Mouse (Mus musculus) adrenal gland, adult 18-20 months (tissue): Measurements from ENCODE around the gene Minos1. TPM values are rescaled to one million over a fixed set of nuclear protein-coding genes. Genes with fewer than 3 reads are reported as not detected.

ENCODE experiments used
- DNase-seq, 2 experiments: peaks; one replicate each; pipeline ENCODE4 v3.0.0; 2021 to 2022; ENCODE audit warnings: low spot score in 2 of 2
- total RNA-seq, 2 experiments: library from RNA; stranded (reverse); gene quantifications; 1 replicate in 1 of 2; 2 replicates in 1 of 2; pipeline ENCODE4 v1.2.3; 2021

The Minos1 gene
- total RNA-seq, 2 experiments from 2014 or later, result 380 to 443 TPM

DNA sequence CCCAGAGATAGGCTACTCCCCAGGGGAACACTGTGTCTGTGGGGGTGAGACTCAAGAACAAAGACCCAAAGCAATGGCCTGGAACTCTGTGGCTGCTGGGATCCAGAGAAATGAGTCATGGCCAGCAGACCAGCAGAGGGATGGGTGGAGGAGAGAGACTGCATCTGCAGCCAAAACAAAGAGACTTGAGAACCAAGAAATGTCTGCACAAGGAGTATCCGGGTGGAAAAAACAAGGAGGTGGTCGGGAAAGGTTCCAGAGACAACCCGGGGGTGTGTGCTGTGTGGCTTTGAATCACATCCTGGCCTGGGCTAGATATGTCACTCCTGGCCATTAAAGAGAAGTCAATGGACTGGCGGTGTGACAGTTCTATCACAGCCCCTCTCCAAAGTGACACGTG is 15.8 kb upstream of the Minos1 start:
- no peak for DNase-seq

DNA sequence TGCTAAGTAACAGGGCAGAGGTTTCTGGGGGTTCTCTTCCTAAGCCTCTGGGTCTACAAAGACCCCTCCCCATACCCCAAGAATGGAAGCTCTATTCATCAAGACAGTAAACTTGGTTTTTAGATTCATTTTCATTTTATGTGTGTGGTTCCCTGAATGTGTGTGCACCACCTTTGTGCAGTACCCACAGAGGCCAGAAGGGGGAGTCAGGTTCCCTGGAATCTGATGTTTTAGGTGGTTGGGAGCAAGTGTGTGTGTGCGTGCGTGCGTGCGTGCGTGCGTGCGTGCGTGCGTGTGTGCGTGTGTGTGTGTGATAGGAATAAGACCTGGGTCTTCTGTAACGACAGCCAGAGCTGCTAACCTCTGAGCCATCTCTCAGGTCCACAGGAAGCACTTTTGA is 14.2 kb upstream of the Minos1 start:
- no peak for DNase-seq

DNA sequence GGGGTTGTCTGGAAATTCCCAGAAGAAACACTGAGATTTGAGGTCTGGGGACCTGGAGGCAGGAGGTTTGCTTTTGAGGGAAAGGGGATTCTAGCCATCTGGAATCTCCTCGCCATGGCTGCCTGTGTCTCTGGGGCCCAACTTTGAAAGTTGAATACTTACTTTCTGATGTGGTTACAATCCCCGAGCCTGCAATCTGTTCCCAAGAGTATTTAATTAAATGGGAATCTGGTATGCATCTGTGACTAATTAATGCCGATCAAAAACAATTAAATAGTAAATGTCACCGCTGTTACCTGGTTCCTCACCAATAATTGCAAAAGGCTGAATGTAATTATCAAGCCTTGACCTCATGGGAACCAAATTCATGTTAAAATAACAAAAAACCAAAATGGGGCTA is 13.7 kb upstream of the Minos1 start:
- no peak for DNase-seq

DNA sequence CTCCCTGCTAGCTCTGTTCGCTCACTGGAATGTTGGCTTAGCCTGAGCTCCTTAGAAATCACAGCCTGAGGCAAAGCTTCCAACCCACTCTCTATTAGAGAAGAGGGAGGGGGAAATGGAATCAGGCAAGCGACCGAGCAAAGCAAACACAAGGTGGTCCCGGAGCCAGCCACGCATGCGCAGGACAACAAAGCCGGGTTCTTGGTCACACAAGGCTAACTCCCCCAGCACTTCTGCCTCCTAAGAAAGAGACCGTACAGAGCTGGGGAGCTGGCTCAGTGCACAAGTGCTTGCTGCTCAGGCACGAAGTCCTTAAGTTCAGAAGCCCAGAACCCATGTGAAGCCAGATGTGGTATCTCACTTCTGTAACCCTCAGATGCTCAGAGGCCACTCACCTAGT is 12.1 kb upstream of the Minos1 start:
- no peak for DNase-seq

DNA sequence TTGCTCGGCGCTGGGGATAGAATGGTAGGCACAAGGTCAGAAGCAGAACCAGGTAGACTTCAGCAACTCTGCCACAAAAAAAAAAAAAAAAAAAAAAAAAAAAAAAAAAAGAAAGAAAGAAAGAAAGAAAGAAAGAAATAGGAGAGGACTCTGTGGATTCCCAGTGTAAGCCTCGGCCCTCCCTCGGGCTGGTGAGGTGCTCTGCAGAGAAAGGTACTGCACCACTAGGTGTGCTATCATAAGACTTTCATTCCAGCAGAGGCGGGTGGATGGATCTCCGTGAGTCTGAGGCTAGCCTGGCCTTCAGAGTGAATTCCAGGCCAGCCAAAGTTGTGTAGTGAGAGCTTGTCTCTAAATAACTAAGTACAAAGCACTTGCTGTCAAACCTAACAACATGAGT is 10.9 kb upstream of the Minos1 start:
- DNase-seq, result no peak

DNA sequence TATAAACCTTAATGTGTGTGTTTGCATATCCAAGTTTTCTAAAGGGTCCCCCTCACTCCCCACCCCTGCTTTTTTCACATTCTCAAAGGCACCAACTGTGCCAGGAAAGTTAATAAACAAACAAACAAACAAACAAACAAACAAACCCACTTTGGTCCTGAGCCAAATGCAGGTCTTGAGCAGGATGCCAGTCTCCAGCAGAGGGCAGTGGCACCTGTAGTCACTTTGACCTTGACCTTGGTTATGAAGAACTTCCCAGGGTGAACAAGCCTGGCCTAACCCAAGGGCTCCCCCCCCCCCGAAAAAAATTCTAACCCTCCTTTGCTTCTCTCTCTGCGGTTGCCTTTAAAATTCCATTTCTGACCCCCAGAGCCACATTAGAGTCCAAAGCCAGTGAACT is 9.4 kb upstream of the Minos1 start:
- no peak for DNase-seq

DNA sequence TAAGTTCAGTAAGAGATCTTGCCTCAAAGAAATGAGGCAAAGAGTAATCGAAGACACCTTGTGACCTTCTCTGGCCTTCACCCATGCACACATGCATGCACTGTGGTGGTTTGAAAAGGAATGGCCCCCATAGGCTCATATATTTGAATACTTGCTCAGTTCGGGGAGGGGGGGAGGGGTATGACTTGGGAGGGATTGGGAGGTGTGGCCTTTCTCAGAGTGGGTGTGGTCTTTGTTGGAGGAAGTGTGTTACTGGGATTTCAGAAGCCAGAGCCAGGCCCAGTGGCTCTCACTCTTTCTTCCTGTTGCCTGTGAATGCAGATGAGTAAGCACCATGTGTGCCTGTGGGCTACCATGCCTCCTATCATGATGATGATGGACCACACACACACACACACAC is 5.1 kb upstream of the Minos1 start:
- DNase-seq, result no peak

DNA sequence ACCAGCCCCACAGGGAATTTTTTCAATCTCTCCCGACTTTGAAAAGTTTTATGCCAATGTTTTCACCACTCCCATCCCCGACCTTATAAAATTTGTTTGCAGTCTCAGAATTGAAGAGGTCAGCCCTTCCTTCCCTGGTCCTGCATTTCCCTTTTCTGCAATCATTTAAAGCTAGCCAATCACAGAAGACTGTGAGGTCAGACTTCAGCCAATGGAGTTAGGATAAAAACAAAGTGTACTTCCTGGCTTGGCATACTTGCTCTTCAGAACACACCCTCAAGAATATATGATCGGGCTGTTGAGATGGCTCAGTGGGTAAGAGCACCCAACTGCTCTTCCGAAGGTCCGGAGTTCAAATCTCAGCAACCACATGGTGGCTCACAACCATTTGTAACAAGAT is 2.2 kb upstream of the Minos1 start:
- DNase-seq, result no peak

DNA sequence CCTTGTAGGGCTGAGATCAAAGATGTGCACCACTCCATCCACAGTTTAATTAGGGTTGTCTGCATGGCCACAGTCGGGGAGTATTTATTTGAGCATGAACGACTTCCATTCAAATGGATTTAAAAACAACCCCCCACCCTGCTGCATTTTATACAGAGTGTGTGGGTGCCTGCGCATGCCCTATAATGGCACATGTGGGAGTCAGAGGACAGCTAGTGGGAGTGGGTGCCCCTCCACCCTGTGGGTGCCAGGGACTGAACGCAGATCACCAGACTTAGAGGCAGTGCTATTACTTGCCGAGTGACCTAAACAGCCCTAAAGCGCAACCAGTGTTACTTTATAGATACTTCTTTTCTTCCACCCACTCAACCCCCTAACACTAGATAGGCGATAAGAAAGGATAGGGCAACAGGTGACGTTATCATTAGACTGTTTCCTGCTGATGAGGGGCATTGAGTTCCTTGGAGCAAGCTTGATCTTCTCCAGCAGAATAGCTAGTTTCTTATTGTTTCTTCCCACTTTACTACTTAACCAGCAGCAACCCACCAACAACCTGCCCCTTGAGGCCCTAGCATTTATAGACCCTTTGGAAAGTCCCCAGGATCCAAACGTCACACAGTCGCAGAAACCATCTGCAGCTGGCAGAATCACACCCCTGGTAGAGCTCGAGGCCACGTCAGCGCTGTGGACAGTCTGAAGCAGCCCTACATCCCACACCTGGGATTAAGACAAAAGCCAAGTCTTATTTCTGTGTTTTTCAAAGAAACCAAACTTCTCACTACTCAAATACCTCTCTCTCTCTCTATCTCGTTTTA is 1.2 kb upstream of the Minos1 start:
- DNase-seq, result no peak

DNA sequence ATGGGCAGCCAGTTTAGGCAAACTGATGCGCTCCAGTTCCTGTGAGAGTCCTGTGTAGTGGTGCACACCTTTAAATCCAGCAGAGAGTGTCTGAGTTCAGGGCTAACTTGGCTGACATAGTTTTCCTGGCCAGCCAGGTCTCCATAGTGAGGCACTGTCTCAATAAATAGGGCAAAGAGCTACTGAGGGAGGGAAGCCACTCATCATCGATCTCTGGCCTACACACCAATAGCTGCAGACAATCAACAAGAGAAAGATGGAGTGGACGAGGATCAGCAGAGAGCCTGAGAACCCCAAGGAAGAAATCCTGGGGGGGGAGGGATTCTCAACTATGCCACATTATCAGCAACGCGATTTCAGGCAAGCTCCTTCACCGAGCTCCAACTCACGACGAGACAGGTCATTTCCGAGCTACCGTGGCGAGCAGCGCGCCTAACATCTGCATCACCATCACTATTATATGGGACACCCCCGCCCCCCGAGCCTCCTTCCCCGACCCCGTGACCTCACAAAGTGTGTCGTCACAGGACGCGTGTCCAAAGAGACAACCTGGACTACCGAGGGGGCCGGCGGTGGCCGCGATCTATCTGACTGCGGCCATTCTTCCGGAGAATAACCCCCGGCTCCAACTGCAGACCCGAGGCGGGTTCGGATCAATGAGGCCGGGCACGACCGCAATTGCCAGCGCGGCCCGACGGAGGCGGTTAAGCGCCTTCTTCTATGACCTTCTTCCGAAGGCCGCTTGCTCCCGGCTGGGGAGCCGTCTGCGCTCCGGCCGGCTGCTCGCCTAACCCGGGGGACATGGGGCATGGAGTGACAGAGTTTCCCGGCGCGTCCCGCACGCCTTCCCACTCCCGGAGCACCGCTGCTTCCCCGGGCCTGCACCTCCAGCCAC is 860 bp downstream of the Minos1 start:
- DNase-seq, result peak in 1 of 2 experiments; percentile 36

DNA sequence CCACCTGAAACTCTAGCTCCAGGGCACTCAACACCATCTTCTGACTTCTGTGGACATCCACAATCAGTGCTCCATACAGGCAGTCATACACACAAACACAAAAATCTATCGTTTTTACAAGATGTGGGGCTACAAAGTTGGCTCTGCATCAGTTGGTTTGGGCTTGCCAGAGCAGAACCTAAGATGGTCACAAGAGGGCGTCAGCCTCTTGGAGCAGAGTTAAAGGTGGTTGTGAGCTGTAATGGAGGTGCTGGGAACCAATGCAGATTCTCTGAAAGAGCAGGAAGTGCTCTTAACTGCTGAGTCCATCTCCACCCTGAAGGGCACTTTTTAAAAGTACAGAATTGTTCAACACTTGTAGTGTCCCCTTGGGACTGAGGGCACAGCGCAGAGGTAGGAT is 4.4 kb downstream of the Minos1 start:
- no peak for DNase-seq

DNA sequence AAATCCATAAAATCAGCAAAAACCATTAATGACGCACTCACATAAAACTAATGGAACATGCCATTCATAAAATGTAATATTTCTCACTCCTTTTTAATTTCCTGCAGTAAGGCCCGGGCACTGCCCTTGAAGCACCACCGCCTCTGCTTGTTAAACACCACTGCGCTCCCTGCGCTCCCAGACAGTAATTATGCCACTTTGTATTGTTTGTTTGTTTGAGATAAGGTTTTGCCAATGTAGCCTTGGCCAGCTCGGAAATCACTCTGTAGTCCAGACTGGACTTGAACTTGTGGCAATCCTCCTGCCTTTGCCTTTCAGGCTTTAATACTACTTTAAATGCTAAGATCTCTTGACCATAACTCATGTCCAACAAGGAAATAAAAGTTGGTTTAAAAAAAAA is 6.0 kb downstream of the Minos1 start:
- DNase-seq, result no peak

DNA sequence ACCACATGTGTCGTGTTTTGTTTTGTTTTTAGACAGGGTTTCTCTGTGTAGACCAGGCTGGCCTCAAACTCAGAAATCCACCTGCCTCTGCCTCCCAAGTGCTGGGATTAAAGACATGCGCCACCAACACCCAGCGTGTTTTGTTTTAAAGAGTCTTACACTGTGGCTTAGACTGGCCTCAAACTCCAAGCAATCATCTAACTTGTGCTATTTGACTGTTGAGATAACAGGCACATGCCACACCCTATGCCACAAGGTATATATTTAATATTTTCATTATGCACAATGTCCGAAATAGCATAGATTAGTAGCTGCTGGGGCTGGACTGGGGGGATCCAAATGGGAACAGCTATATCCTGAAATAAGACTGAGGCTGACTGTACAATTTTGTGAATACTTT is 8.4 kb downstream of the Minos1 start:
- DNase-seq, result no peak

DNA sequence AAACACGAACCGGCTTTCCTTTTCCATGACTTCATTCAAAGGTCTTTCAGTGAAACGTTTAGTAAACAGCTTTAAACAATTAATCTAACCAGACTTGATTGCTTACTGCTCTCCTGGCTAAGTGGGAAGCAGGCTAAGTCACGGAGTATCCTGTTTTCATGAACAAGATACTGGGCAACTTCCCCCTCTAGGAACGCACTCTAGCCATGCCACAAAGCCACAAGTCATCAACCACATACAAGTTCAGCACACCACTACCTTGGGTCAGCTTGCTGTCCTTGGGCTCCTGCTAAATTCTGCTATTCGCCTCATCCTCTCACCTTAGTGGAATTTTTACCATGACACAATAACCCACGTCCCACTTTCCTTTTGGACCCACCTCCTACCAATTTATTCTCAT is 9.9 kb downstream of the Minos1 start:
- DNase-seq, result no peak

DNA sequence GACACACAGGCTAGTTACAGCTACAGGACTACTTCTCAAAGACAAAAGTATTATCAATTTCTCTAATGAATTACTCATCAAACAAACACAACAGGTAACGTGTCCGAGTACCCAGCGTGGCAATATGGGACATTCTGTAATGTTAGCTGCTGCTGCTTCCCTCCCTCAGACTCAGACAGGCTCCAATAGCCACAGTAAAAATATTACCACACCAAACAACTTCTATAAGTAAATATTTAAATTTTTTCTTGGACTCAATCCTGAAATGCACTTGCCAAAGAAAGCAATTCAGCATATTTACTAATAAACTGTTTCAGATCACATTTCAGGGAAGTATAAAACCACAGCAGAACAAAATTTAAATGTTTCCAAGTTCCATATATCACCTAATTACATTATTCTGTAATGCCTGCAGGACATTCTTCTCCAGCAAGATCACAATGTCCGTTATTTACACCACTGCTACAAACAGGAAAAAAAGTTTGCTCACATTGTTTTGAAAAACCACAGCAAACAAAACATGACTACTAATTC is 10.6 kb downstream of the Minos1 start:
- no peak for DNase-seq

DNA sequence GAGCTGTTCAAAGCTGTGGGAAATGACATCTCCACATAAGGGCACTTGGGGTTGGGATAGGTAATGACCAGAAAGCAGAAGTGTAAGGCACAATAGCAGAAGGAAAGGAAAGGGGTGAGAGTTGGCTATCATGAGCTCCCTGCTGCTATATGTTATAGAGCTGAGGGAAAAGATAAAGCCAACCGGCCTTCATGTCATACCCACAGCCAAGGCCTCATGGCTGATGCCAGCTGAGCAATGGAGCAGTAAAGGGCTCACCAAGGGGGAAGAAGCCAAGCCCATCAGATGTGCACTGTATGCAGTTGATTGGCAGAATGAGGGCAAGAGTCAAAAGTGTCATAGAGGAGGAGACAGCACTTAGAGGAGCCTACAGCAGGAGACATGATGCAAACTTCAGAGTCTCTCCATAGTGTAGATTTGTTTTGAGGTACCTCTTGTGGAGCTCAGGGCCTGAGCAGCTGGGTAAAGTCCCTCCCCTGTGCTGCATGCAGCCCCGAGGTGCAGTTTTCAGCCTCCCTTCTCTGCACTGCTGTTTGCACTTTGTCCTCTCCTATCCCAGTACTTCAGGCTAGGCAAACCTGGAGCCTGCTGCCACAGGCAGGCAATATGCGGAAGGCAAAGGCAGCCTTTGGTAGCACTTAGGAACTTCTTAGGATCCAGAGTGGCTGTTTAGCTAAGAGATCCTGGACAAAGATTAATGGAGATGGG is 14.4 kb downstream of the Minos1 start:
- DNase-seq, result no peak

DNA sequence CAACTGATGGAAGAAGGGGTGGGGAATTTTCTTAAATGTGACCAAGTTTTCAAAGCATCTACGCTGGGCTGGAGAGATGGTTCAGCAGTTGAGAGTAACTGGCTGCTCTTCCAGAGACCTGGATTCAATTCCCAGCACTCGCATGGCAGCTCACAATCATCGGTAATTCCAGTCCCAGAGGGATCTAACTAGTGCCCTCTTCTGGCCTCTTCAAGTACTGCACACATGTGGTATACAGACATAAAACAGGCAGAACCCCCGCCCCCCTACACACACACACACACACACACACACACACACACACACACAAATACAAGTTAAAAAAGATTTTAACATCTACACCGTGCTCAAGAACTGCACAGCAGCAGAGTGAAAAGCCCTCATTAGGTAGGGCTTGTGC is 15.2 kb downstream of the Minos1 start:
- no peak for DNase-seq

DNA sequence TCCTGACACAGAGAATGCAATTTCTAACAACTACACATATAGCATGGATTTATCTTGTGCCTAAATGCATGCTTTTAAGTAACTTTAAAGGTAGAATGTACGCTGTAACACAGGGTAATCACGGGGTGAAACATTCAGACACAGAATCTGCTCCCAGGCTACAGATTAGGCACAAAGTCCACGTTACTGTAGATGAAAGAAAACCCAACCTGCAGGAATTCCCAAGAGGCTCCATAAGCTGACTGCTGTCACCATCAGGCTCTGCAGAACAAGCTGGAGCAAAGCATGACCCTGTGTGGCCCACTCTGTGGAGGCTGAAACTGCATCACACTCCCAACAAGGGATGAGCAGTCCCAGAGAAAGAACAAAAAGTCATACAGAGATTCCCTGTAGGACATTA is 18.4 kb downstream of the Minos1 start:
- DNase-seq, result no peak

DNA sequence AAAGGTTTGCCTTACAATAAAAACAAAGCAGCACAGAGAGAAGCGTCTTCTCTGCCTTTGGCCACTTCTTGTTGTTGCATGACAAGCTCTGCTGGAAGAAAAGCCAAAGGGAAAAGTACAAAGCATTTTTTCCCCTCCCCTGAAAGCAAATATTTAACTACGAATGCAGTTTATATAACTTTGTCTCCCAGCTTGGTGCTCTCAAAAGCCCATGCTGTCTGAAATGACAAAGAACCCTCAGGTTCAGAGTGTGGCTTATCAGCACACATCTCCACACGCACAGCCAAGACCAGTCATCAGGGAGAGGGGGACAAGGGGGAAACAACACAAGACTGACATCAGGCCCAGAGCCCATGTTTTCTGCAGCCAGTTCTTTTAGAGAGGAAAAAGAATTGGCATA is 19.5 kb downstream of the Minos1 start:
- no peak for DNase-seq

DNA sequence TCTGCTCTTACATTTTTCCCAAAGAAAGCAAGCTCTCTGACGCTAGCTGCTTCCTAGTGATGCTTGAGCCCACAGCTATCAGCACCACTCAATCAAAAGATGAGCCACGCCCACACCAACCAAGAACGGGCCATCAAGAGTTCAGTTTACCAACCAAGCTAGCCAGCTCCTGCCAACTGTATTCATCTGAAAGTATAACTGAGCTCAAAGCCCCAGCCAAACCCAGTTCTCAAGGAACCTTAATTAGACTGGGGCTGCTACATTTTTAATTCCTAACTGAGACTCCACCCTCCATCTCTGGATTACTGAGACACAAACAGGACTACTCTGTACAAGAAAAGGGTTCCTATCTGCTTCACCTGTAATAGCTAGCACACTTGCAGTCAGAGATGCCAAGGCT is 20.1 kb downstream of the Minos1 start:
- DNase-seq, result no peak

DNA sequence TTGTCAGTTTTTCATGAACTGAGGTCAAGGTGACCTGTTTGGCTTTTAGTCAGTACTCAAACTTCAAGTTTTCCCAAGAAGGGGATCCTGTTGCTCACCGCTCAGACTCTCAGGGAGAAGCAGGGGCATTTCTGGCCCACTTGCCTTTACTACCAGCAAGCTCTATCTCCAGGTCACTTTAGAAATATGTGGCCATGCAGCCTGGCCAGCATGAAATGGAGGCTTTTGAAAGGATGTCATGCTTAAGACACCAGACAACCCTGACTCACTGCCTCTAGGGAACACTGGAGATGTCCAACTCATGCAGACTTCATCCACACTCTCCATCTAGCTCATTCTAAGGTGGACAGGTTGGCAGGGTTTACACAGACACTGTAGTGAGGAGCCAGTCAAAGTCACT is 25.5 kb downstream of the Minos1 start:
- DNase-seq, result no peak

DNA sequence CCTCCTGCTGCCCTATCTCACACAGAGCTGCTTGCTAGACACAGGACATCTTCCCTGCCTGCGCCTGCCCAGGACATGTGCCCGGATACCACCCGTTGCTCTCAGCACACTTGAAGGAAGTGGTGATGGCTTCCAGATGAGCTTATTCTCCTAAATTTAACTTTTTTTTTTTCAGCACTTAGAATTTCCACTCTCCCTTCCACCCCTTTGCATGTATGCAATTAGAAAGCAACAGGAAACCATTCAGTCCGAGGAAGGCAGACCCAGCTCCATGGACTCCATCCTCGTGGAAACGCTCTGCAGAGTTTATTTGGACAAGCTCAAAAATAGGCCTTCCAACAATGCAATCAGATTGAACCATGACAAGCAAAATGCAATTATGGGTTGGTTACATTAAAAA is 29.4 kb downstream of the Minos1 start:
- no peak for DNase-seq
